Mouse (Mus musculus) layer of hippocampus, postnatal 25 days (tissue): ENCODE measurements at regions not wholly inside any gene's neighbourhood (a gene's known extent, or its start where the extent isn't known, plus 50 kb on each side); places are given as distances from the start of the nearest gene placed in this dataset.

Experiments used
- DNase-seq, 2 experiments: peaks; one replicate each; pipeline ENCODE4 v3.0.0; 2022; ENCODE audit warnings: mixed read lengths in 2 of 2, low spot score in 1 of 2; ENCODE audit errors: extremely low spot score in 1 of 2

- DNase-seq, result no peak
Observed at GRCm38 (mm10) chr10:45925746-45926145, 348.1 kb downstream of the Hace1 start.

GRCm38 (mm10) chr10:45933631-45934310, 356.1 kb downstream of the Hace1 start:
- DNase-seq, result no peak

- DNase-seq, result no peak
Observed at GRCm38 (mm10) chr10:45957686-45958085, 380.1 kb downstream of the Hace1 start.

GRCm38 (mm10) chr10:45972240-45972639, 394.6 kb downstream of the Hace1 start:
- DNase-seq, result no peak

GRCm38 (mm10) chr10:45982731-45983274, 405.2 kb downstream of the Hace1 start:
- DNase-seq, result no peak

GRCm38 (mm10) chr10:45983671-45984335, 406.2 kb downstream of the Hace1 start:
- peak; percentile 8 to 12 for DNase-seq

GRCm38 (mm10) chr10:45986341-45986740, 408.7 kb downstream of the Hace1 start:
- no peak for DNase-seq

- DNase-seq, result no peak
Observed at GRCm38 (mm10) chr10:46006319-46006718, 428.7 kb downstream of the Hace1 start.

GRCm38 (mm10) chr10:46011916-46012596, 434.4 kb downstream of the Hace1 start:
- DNase-seq, result peak; percentile 33 to 61

- no peak for DNase-seq
Observed at GRCm38 (mm10) chr10:46012599-46012998, 435.0 kb downstream of the Hace1 start.

GRCm38 (mm10) chr10:46016295-46016694, 438.7 kb downstream of the Hace1 start:
- no peak for DNase-seq

GRCm38 (mm10) chr10:46045474-46046093, 468.0 kb downstream of the Hace1 start:
- DNase-seq, result peak; percentile 16 to 27

GRCm38 (mm10) chr10:46046094-46046749, 468.6 kb downstream of the Hace1 start:
- DNase-seq, result no peak

- DNase-seq, result no peak
Observed at GRCm38 (mm10) chr10:46046890-46047414, 469.3 kb downstream of the Hace1 start.

GRCm38 (mm10) chr10:46047591-46047990, 470.0 kb downstream of the Hace1 start:
- DNase-seq, result no peak

GRCm38 (mm10) chr10:46057362-46058198, 480.0 kb downstream of the Hace1 start:
- peak in 1 of 2 experiments; percentile 61 for DNase-seq

GRCm38 (mm10) chr10:46058199-46058472, 480.5 kb downstream of the Hace1 start:
- DNase-seq, result no peak

GRCm38 (mm10) chr10:46059285-46059684, 481.7 kb downstream of the Hace1 start:
- no peak for DNase-seq

GRCm38 (mm10) chr10:46063831-46064230, 486.2 kb downstream of the Hace1 start:
- DNase-seq, result no peak
